Mouse (Mus musculus) adrenal gland, postnatal 14 days (tissue): Measurements from ENCODE around the gene Prss57. TPM values are rescaled to one million over a fixed set of nuclear protein-coding genes. Genes with fewer than 3 reads are reported as not detected.
"Not testable (repeated sequence)": the region's sequence is repeated elsewhere in the genome, so short reads cannot be mapped to it uniquely, and the experiment has no call there.

Experiments
- DNase-seq: peaks from one replicate; pipeline ENCODE4 v3.0.0; 2021; ENCODE audit warnings: mixed read lengths
- total RNA-seq: library from RNA; stranded (reverse); gene quantifications from 2 replicates; pipeline ENCODE4 v1.2.3, GENCODE M21; 2021

Gene Prss57
- total RNA-seq, 1 experiment from 2014 or later, result not detected

- no peak for DNase-seq
These were observed 9.6 kb downstream of the Prss57 start for GRCm38 (mm10) chr10:79781139-79781538.

- peak; percentile 76 for DNase-seq
These were observed 10.1 kb downstream of the Prss57 start for GRCm38 (mm10) chr10:79780664-79781015.

GRCm38 (mm10) chr10:79779784-79780663 lies 10.7 kb downstream of the Prss57 start:
- peak; percentile 98 for DNase-seq

- DNase-seq, result no peak
These were observed 11.6 kb downstream of the Prss57 start for GRCm38 (mm10) chr10:79779193-79779592.

GRCm38 (mm10) chr10:79778006-79778405 lies 12.8 kb downstream of the Prss57 start:
- peak; percentile 74 for DNase-seq

GRCm38 (mm10) chr10:79777103-79777531 lies 13.6 kb downstream of the Prss57 start, which contains the start of gene Fstl3:
Gene Fstl3, plus strand, starts transcription at chr10:79777272.
- peak; percentile 60 for DNase-seq

GRCm38 (mm10) chr10:79774486-79775279 lies 16.1 kb downstream of the Prss57 start:
- DNase-seq, result no peak

GRCm38 (mm10) chr10:79773208-79773607 lies 17.6 kb downstream of the Prss57 start:
- no peak for DNase-seq

GRCm38 (mm10) chr10:79772320-79772719 lies 18.4 kb downstream of the Prss57 start:
- no peak for DNase-seq

GRCm38 (mm10) chr10:79769329-79769728 lies 21.4 kb downstream of the Prss57 start:
- DNase-seq, result no peak

GRCm38 (mm10) chr10:79768400-79768799 lies 22.4 kb downstream of the Prss57 start:
- peak; percentile 81 for DNase-seq

GRCm38 (mm10) chr10:79767372-79768244 lies 23.2 kb downstream of the Prss57 start:
- peak; percentile 96 for DNase-seq

GRCm38 (mm10) chr10:79766508-79767325 lies 24.0 kb downstream of the Prss57 start, which contains the start of gene Rnf126:
Gene Rnf126, minus strand, starts transcription at chr10:79766952.
- DNase-seq, result peak; percentile 100

GRCm38 (mm10) chr10:79766001-79766507 lies 24.7 kb downstream of the Prss57 start:
- no peak for DNase-seq

GRCm38 (mm10) chr10:79765228-79765745 lies 25.5 kb downstream of the Prss57 start:
- DNase-seq, result no peak

GRCm38 (mm10) chr10:79764234-79764633 lies 26.5 kb downstream of the Prss57 start:
- no peak for DNase-seq

- DNase-seq, result no peak
These were observed 27.9 kb downstream of the Prss57 start for GRCm38 (mm10) chr10:79762875-79763274.

- peak; percentile 54 for DNase-seq
These were observed 30.1 kb downstream of the Prss57 start for GRCm38 (mm10) chr10:79760603-79761143.

GRCm38 (mm10) chr10:79759675-79760074 lies 31.1 kb downstream of the Prss57 start:
- not testable (repeated sequence) for DNase-seq

- no peak for DNase-seq
These were observed 34.1 kb downstream of the Prss57 start for GRCm38 (mm10) chr10:79756660-79757059.
